Mouse (Mus musculus) embryonic facial prominence, embryonic 15.5 days (tissue): ENCODE data around the gene Zic2. TPM values are rescaled to one million over a fixed set of nuclear protein-coding genes. Genes with fewer than 3 reads are reported as not detected.
"Not testable (repeated sequence)": the region's sequence is repeated elsewhere in the genome, so short reads cannot be mapped to it uniquely, and the experiment has no call there.

Source experiments
- ATAC-seq: fragments of 200-750 bp; cut with Nextera tagmentation; 2 replicates; pipeline ENCODE4 v1.8.0; 2017; ENCODE audit warnings: low read depth, moderate TSS enrichment; ENCODE audit not compliant: insufficient number of reproducible peaks, low FRiP score, low TSS enrichment
- H3K27ac ChIP-seq: fragments of 300-500 bp; sonication (generic); replicated peaks from 2 replicates; pipeline ENCODE4 v1.5.1; 2015; ENCODE audit warnings: mild to moderate bottlenecking, inconsistent platforms
- H3K27me3 ChIP-seq: fragments of 300-500 bp; sonication (generic); 2 replicates; pipeline ENCODE4 v1.6.1; 2015; ENCODE audit warnings: inconsistent platforms
- H3K36me3 ChIP-seq: fragments of 300-500 bp; sonication (generic); 2 replicates; pipeline ENCODE4 v1.6.1; 2015; ENCODE audit warnings: mild to moderate bottlenecking, inconsistent platforms
- H3K4me1 ChIP-seq: fragments of 300-500 bp; sonication (generic); 2 replicates; pipeline ENCODE4 v1.6.1; 2015; ENCODE audit warnings: inconsistent platforms
- H3K4me2 ChIP-seq: fragments of 300-500 bp; sonication (generic); replicated peaks from 2 replicates; pipeline ENCODE4 v1.6.1; 2015; ENCODE audit warnings: mild to moderate bottlenecking, inconsistent platforms
- H3K4me3 ChIP-seq: fragments of 300-500 bp; sonication (generic); replicated peaks from 2 replicates; pipeline ENCODE4 v1.5.1; 2015; ENCODE audit warnings: mild to moderate bottlenecking, inconsistent platforms
- H3K9ac ChIP-seq: fragments of 300-500 bp; sonication (generic); 2 replicates; pipeline ENCODE4 v1.6.1; 2015; ENCODE audit warnings: inconsistent platforms
- H3K9me3 ChIP-seq: fragments of 300-500 bp; sonication (generic); replicated peaks from 2 replicates; pipeline ENCODE4 v1.6.1; 2016; ENCODE audit warnings: inconsistent platforms
- WGBS: fragments of 180-500 bp; shearing (Covaris S2); methylation state at CpG from one replicate; pipeline ENCODE4 v1.1.7; 2015; 5-methylcytosine and 5-hydroxymethylcytosine counted together
- polyA plus RNA-seq: library from polyadenylated mRNA; unstranded; fragments of >200 nt; fragmentation: Nextera tagmentation; extraction: Ambion mirVana; gene quantifications from 2 replicates; pipeline ENCODE4 v1.2.1, GENCODE M21; 2015

Zic2 gene
- polyA plus RNA-seq, 1 experiment from 2014 or later, result 0.32 TPM

GRCm38 (mm10) chr14:122452701-122453387 is 22.4 kb upstream of the Zic2 start:
- WGBS, result 20% methylated on average over 13 of the region's 13 CpGs
- peak overlapping the region; percentile 46 for H3K4me2 ChIP-seq
- peak overlapping the region; percentile 29; the same call in 1 of the 2 replicates for H3K4me3 ChIP-seq
- ATAC-seq, result no peak; the same call in 1 of the 2 replicates
- H3K9me3 ChIP-seq, result no peaks in the 10 kb centered on the region
- H3K36me3 ChIP-seq, result no peaks in the 10 kb centered on the region
- H3K27me3 ChIP-seq, result peaks cover 76% of the 10 kb centered on the region
- H3K27ac ChIP-seq, result no peak overlapping the region
- H3K4me1 ChIP-seq, result peaks cover 27% of the 10 kb centered on the region
- H3K9ac ChIP-seq, result no peak overlapping the region

- H3K36me3 ChIP-seq, result no peaks in the 10 kb centered on the region
- no peak overlapping the region for H3K9ac ChIP-seq
- peaks cover 27% of the 10 kb centered on the region for H3K4me1 ChIP-seq
- peak overlapping the region; percentile 29 for H3K4me3 ChIP-seq
- peaks cover 70% of the 10 kb centered on the region for H3K27me3 ChIP-seq
- WGBS, result 6% methylated on average over 32 of the region's 32 CpGs
- H3K27ac ChIP-seq, result no peak overlapping the region
- H3K9me3 ChIP-seq, result no peaks in the 10 kb centered on the region
- ATAC-seq, result no peak
- H3K4me2 ChIP-seq, result peak overlapping the region; percentile 46
Measured at GRCm38 (mm10) chr14:122453388-122453995, 21.7 kb upstream of the Zic2 start.

GRCm38 (mm10) chr14:122453996-122454738 is 21.1 kb upstream of the Zic2 start:
- peaks cover 27% of the 10 kb centered on the region for H3K4me1 ChIP-seq
- no peaks in the 10 kb centered on the region for H3K36me3 ChIP-seq
- H3K9ac ChIP-seq, result no peak overlapping the region
- H3K27ac ChIP-seq, result no peak overlapping the region
- peak overlapping the region; percentile 46; the same call in 1 of the 2 replicates for H3K4me2 ChIP-seq
- 26% methylated on average over 12 of the region's 12 CpGs for WGBS
- H3K9me3 ChIP-seq, result no peaks in the 10 kb centered on the region
- peak overlapping the region; percentile 29; the same call in 1 of the 2 replicates for H3K4me3 ChIP-seq
- no peak for ATAC-seq
- peaks cover 65% of the 10 kb centered on the region for H3K27me3 ChIP-seq

- Histone ChIP-seq H3K36me3 (no peaks in the 10 kb centered on the region), H3K27me3 (peaks cover 61% of the 10 kb centered on the region), H3K9ac (no peak overlapping the region), H3K4me1 (peaks cover 25% of the 10 kb centered on the region), H3K27ac (no peak overlapping the region), H3K4me3 (no peak overlapping the region), H3K9me3 (no peaks in the 10 kb centered on the region), H3K4me2 (no peak overlapping the region)
- ATAC-seq, result no peak
- WGBS, result 66% methylated on average over 10 of the region's 10 CpGs
Measured at GRCm38 (mm10) chr14:122454901-122455561, 20.2 kb upstream of the Zic2 start.

- H3K4me2 ChIP-seq, result no peak overlapping the region
- 74% methylated on average over 4 of the region's 4 CpGs for WGBS
- H3K4me3 ChIP-seq, result no peak overlapping the region
- H3K9ac ChIP-seq, result no peak overlapping the region
- ATAC-seq, result no peak
- H3K27ac ChIP-seq, result no peak overlapping the region
- peaks cover 61% of the 10 kb centered on the region for H3K27me3 ChIP-seq
- peaks cover 20% of the 10 kb centered on the region for H3K4me1 ChIP-seq
- no peaks in the 10 kb centered on the region for H3K36me3 ChIP-seq
- H3K9me3 ChIP-seq, result no peaks in the 10 kb centered on the region
Measured at GRCm38 (mm10) chr14:122455562-122455958, 19.7 kb upstream of the Zic2 start.

- WGBS, result 81% methylated on average over 12 of the region's 12 CpGs
- H3K4me3 ChIP-seq, H3K9me3 ChIP-seq, ATAC-seq, H3K9ac ChIP-seq, H3K36me3 ChIP-seq, H3K4me2 ChIP-seq, H3K27ac ChIP-seq: not testable (repeated sequence)
- Histone ChIP-seq H3K4me1 (peaks cover 12% of the 10 kb centered on the region), H3K27me3 (peaks cover 59% of the 10 kb centered on the region)
Measured at GRCm38 (mm10) chr14:122459332-122459731, 15.9 kb upstream of the Zic2 start.

- H3K27ac ChIP-seq, result no peak overlapping the region
- no peak overlapping the region for H3K4me3 ChIP-seq
- WGBS, result 95% methylated on average over 1 of the region's 1 CpGs
- peaks cover 16% of the 10 kb centered on the region for H3K4me1 ChIP-seq
- ATAC-seq, result no peak
- H3K4me2 ChIP-seq, result no peak overlapping the region
- H3K36me3 ChIP-seq, result no peaks in the 10 kb centered on the region
- H3K9ac ChIP-seq, result no peak overlapping the region
- no peaks in the 10 kb centered on the region for H3K9me3 ChIP-seq
- peaks cover 61% of the 10 kb centered on the region for H3K27me3 ChIP-seq
Measured at GRCm38 (mm10) chr14:122459776-122460175, 15.5 kb upstream of the Zic2 start.

GRCm38 (mm10) chr14:122460226-122460625 is 15.0 kb upstream of the Zic2 start:
- peaks cover 61% of the 10 kb centered on the region for H3K27me3 ChIP-seq
- no peaks in the 10 kb centered on the region for H3K36me3 ChIP-seq
- 65% methylated on average over 5 of the region's 5 CpGs for WGBS
- no peak overlapping the region for H3K9ac ChIP-seq
- peaks cover 21% of the 10 kb centered on the region for H3K4me1 ChIP-seq
- H3K9me3 ChIP-seq, result no peaks in the 10 kb centered on the region
- H3K4me2 ChIP-seq, result no peak overlapping the region
- no peak for ATAC-seq
- no peak overlapping the region for H3K4me3 ChIP-seq
- no peak overlapping the region for H3K27ac ChIP-seq

- Histone ChIP-seq H3K9ac (no peak overlapping the region), H3K4me2 (no peak overlapping the region), H3K27ac (no peak overlapping the region), H3K27me3 (peaks cover 64% of the 10 kb centered on the region), H3K9me3 (no peaks in the 10 kb centered on the region), H3K4me1 (peaks cover 25% of the 10 kb centered on the region), H3K4me3 (no peak overlapping the region), H3K36me3 (no peaks in the 10 kb centered on the region)
- WGBS, result 31% methylated on average over 3 of the region's 3 CpGs
- no peak for ATAC-seq
Measured at GRCm38 (mm10) chr14:122461500-122461899, 13.7 kb upstream of the Zic2 start.

- H3K4me3 ChIP-seq, result no peak overlapping the region
- no peak overlapping the region for H3K9ac ChIP-seq
- no peak overlapping the region for H3K4me2 ChIP-seq
- peaks cover 69% of the 10 kb centered on the region for H3K27me3 ChIP-seq
- WGBS, result 32% methylated on average over 9 of the region's 9 CpGs
- H3K27ac ChIP-seq, result no peak overlapping the region
- ATAC-seq, result no peak
- H3K36me3 ChIP-seq, result no peaks in the 10 kb centered on the region
- H3K9me3 ChIP-seq, result no peaks in the 10 kb centered on the region
- H3K4me1 ChIP-seq, result peaks cover 25% of the 10 kb centered on the region
Measured at GRCm38 (mm10) chr14:122461966-122462365, 13.3 kb upstream of the Zic2 start.

GRCm38 (mm10) chr14:122462689-122463079 is 12.6 kb upstream of the Zic2 start:
- H3K36me3 ChIP-seq, result no peaks in the 10 kb centered on the region
- H3K4me1 ChIP-seq, result peaks cover 25% of the 10 kb centered on the region
- H3K4me2 ChIP-seq, result no peak overlapping the region
- no peak overlapping the region for H3K9ac ChIP-seq
- H3K9me3 ChIP-seq, result no peaks in the 10 kb centered on the region
- no peak for ATAC-seq
- no peak overlapping the region for H3K27ac ChIP-seq
- 33% methylated on average over 17 of the region's 17 CpGs for WGBS
- H3K27me3 ChIP-seq, result peaks cover 76% of the 10 kb centered on the region
- H3K4me3 ChIP-seq, result peak overlapping the region; percentile 49; the same call in 1 of the 2 replicates
